ENCODE assay signal across 8 mouse cellular contexts in the genomic region with DNA sequence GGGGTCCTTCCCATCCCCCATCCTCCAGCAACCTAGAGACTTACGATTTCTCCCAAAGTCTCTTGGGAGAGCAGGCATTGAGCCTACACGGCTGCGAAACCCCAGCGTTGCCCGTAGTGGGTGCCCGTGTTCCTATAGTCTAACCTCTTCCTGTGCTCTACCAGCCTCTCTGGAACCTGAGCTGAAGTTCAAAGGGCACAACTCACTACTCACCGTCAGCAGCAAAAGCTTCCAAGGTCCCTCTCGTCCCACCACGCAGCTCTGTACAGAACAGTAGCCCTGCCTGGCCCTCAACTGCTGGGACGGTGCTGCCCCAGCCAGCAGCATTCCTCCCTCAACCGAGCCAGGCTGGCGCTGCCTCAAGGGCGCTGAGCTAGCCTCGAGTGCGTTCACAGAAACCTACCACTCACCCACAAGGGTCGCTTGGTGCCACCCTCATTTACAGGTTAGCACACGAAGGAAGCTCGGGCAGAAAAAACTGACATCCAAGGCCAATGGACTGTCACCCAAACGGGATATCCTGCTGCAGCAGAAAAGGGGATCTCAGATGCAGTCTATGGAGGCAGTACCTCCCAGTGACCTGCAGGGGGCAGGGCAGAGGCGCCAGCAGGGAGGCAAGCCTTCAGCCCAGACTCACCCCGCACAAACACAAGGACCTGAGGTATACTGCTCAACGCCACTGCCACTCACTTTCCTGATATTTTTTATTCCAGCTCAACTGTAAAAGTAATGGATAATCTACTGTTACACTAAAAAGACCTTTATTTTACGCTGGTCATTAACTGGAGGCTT.
DNase-seq lines count a peak whose midpoint lies in the region; ATAC-seq and TF ChIP-seq lines count a peak whose summit lies in the region.

No protein-coding gene starts in this region.

- TF ChIP-seq EP300 in liver, embryonic 14.5 days (IDR thresholded peaks at IDR 0.05; ENCODE audit: low read depth) = no peak

- ATAC-seq in Patski = no peak
- no peak for ATAC-seq in liver, embryonic 14.5 days (ENCODE audit: insufficient read depth)
- no peak for ATAC-seq in monocyte, adult 5-6 weeks (replicated peaks; ENCODE audit: insufficient number of reproducible peaks, low FRiP score, low TSS enrichment, poor library complexity, severe bottlenecking)

- CTCF ChIA-PET in Patski (lab: Charles Lee) = interaction anchor here (0.8 kb wide), 1 partner anchor 9 kb away, joined by 3 read pairs; no protein-coding TSS in a partner anchor

- 33% methylated on average over 23 of the region's 23 CpGs for WGBS in liver, embryonic 14.5 days (ENCODE audit: insufficient replicate concordance)

- no peak overlapping the region for H3K27ac ChIP-seq in liver, embryonic 14.5 days

- no peak overlapping the region for H3K4me3 ChIP-seq in liver, embryonic 14.5 days (ENCODE audit: insufficient read depth in 1 of 2, low read depth in 2 of 2, low read length in 2 of 2)

- POLR2A ChIA-PET in Patski (lab: Charles Lee) = no interaction called here

- H3K9ac ChIP-seq in liver, embryonic 14.5 days (replicated peaks) = no peak overlapping the region

- no peaks in the 10 kb centered on the region for H3K9me3 ChIP-seq in liver, embryonic 14.5 days (ENCODE audit: control insufficient read depth, low read length)

- DNase-seq in layer of hippocampus, adult 11-12 months (ENCODE audit: low spot score) = peak; percentile 39
- no peak for DNase-seq in layer of hippocampus, adult 9-10 months (ENCODE audit: low spot score)
- DNase-seq in Patski (ENCODE audit: low read depth, low spot score) = no peak
- peak; percentile 16 for DNase-seq in c-Kit-positive CD71-positive TER-119-positive erythroid progenitor cells, embryonic 14.5 days (ENCODE audit: low spot score)
- peak; percentile 32 to 40 for DNase-seq in heart, postnatal 36 days
- DNase-seq in liver, embryonic 14.5 days (ENCODE audit: low read depth in 3 of 3, low spot score in 3 of 3) = peak in 1 of 3 experiments; percentile 6
- DNase-seq in right cerebral cortex, adult 2 months (ENCODE audit: low spot score in 2 of 2) = peak; percentile 34 to 48

- H3K27me3 ChIP-seq in Patski = no peaks in the 10 kb centered on the region
- H3K27me3 ChIP-seq in liver, embryonic 14.5 days (ENCODE audit: control insufficient read depth, insufficient read depth, low read length) = no peaks in the 10 kb centered on the region

- peak; percentile 82 for TF ChIP-seq CTCF in Patski (IDR thresholded peaks at IDR 0.05)
- peak; percentile 89 for TF ChIP-seq CTCF in liver, embryonic 14.5 days (IDR thresholded peaks at IDR 0.05; ENCODE audit: low read depth)

- no peak overlapping the region for H3K4me2 ChIP-seq in liver, embryonic 14.5 days (ENCODE audit: low read depth)

- intact Hi-C loops in heart, postnatal 36 days (cut with DNase I) = loop anchor here (10.0 kb wide), 1 partner anchor 520 kb away; no protein-coding TSS in a partner anchor

- H3K36me3 ChIP-seq in liver, embryonic 14.5 days (replicated peaks; ENCODE audit: control insufficient read depth, insufficient read depth, low read depth) = no peaks in the 10 kb centered on the region

- in situ Hi-C loops in Patski (cut with MboI; ENCODE audit: low pct_unique_long_range_greater_than_20kb) = no loop called here

- H3K4me1 ChIP-seq in liver, embryonic 14.5 days (replicated peaks; ENCODE audit: control insufficient read depth in 2 of 2, insufficient read depth in 2 of 2, low read length in 1 of 2) = no peaks in the 10 kb centered on the region

Comparison
In these comparisons a context has a peak if more than half of its experiments do, and no peak if none do; other contexts are left out.
1. DNase-seq: peak in layer of hippocampus, adult 11-12 months (single experiment), c-Kit-positive CD71-positive TER-119-positive erythroid progenitor cells, embryonic 14.5 days (single experiment), heart, postnatal 36 days (2 of 2) and right cerebral cortex, adult 2 months (2 of 2); none in layer of hippocampus, adult 9-10 months (single experiment) and Patski (single experiment).